Mouse (Mus musculus) stomach, embryonic 15.5 days (tissue): ENCODE measurements around the gene 1110008P14Rik. TPM values are rescaled to one million over a fixed set of nuclear protein-coding genes. Genes with fewer than 3 reads are reported as not detected.

ENCODE experiments used
- ATAC-seq: fragments of 200-750 bp; cut with Nextera tagmentation; 2 replicates; pipeline ENCODE4 v1.8.0; 2017; ENCODE audit warnings: low read depth, moderate number of reproducible peaks, moderate TSS enrichment; ENCODE audit not compliant: insufficient read depth, low FRiP score
- H3K27ac ChIP-seq: fragments of 300-500 bp; sonication (generic); 2 replicates; pipeline ENCODE4 v1.5.1; 2015; ENCODE audit warnings: mild to moderate bottlenecking, inconsistent platforms
- H3K27me3 ChIP-seq: fragments of 300-500 bp; sonication (generic); replicated peaks from 2 replicates; pipeline ENCODE4 v1.6.1; 2015; ENCODE audit warnings: inconsistent platforms
- H3K36me3 ChIP-seq: fragments of 300-500 bp; sonication (generic); 2 replicates; pipeline ENCODE4 v1.6.1; 2015; ENCODE audit warnings: inconsistent platforms
- H3K4me1 ChIP-seq: fragments of 300-500 bp; sonication (generic); 2 replicates; pipeline ENCODE4 v1.6.1; 2015; ENCODE audit warnings: inconsistent platforms
- H3K4me2 ChIP-seq: fragments of 300-500 bp; sonication (generic); 2 replicates; pipeline ENCODE4 v1.6.1; 2015; ENCODE audit warnings: mild to moderate bottlenecking, inconsistent platforms
- H3K4me3 ChIP-seq: fragments of 300-500 bp; sonication (generic); replicated peaks from 2 replicates; pipeline ENCODE4 v1.5.1; 2015; ENCODE audit warnings: inconsistent platforms
- H3K9ac ChIP-seq: fragments of 300-500 bp; sonication (generic); 2 replicates; pipeline ENCODE4 v1.6.1; 2015; ENCODE audit warnings: inconsistent platforms
- H3K9me3 ChIP-seq: fragments of 300-500 bp; sonication (generic); 2 replicates; pipeline ENCODE4 v1.6.1; 2016; ENCODE audit warnings: inconsistent platforms
- WGBS: fragments of 180-500 bp; shearing (Covaris S2); methylation state at CpG from one replicate; pipeline ENCODE4 v1.1.7; 2015; 5-methylcytosine and 5-hydroxymethylcytosine counted together
- polyA plus RNA-seq: library from polyadenylated mRNA; unstranded; fragments of >200 nt; fragmentation: Nextera tagmentation; extraction: Ambion mirVana; gene quantifications from 2 replicates; pipeline ENCODE4 v1.2.1, GENCODE M21; 2015

1110008P14Rik gene
- polyA plus RNA-seq, 1 experiment from 2014 or later, result 42.9 TPM

DNA sequence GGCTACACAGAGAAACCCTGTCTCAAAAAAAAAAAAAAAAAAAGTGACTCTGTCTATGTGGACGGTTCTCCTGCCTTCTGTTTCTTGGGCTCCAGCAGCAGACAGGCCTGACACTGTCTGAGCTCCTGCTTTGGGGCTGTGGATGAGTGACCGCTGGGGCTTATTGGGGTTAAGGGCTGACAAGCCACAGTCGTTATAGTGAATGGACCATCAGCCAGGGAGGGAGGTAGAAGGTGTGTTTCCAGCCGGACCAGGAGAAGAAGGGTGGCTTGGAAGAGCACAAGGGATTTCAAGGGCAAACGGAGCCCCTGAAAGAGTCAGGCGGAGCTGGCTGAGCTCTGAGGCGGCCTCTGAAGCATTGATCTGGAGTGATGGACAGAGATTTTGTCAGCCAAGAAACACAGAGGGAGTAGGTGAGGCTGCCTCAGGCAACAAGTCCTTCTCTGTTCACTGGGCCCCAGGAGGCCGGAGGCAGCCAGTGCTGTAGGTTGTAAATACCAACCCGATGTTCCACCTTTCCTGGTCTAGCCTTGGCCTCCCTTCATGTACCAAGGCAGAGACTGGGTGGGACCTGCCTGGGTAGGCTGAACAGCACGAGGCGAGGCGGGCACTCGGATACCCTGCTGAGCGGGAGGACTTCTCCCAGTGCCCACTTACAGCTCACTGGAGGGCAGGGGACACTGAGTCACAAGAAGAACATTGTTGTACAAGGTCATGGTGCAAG, 37.0 kb downstream of the 1110008P14Rik start:
- H3K9me3 ChIP-seq, result no peaks in the 10 kb centered on the region
- no peak for ATAC-seq

DNA sequence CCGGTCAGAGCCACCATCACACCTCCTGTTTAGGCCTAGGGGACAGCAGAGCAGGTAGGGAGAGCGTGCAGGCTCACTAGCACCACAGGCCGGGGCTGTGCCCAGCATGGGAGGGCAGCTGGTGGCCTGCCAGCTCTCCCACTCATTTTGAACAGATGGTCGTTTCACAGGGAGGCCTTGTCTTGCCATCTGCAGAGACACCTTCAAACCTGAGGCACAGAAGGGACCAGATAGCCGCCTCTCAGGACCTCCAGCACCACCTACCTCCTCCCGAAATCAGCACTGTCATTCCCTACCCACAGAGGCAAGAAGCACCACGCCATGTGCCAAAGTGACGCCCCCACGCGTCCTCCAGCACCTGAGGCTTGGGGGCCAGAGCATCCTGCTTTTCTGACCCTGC, 37.7 kb downstream of the 1110008P14Rik start:
- no peak for ATAC-seq
- 84% methylated on average over 10 of the region's 10 CpGs for WGBS
- Histone ChIP-seq H3K36me3 (no peaks in the 10 kb centered on the region), H3K9ac (no peak overlapping the region), H3K4me3 (no peak overlapping the region), H3K4me2 (no peak overlapping the region), H3K9me3 (no peaks in the 10 kb centered on the region), H3K4me1 (no peaks in the 10 kb centered on the region), H3K27me3 (no peaks in the 10 kb centered on the region), H3K27ac (no peak overlapping the region)

More for the DNA sequence above, 37.0 kb downstream of the 1110008P14Rik start:
- H3K4me2 ChIP-seq, result no peak overlapping the region
- no peaks in the 10 kb centered on the region for H3K4me1 ChIP-seq
- WGBS, result 73% methylated on average over 14 of the region's 14 CpGs
- H3K27me3 ChIP-seq, result 0 out of 2 replicates have a peak, but pooled peaks cover 2% of the 10 kb centered on the region
- H3K4me3 ChIP-seq, result no peak overlapping the region
- H3K27ac ChIP-seq, result no peak overlapping the region
- no peak overlapping the region for H3K9ac ChIP-seq
- no peaks in the 10 kb centered on the region for H3K36me3 ChIP-seq

DNA sequence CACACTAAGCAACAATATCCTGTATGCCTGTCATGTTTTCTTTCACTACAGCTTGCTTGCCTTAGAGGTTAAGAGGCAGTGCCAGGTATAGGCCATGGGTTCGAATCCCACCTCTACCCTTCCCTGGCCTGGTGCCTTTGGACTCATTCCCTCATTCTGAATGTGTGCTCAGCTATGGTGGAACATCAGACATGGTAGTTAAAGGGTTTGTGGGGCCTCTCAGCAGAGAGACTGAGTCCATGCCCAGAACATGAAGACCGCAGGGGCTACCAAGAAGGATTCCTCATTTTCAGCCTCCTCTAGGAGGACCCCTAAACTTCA, 38.4 kb downstream of the 1110008P14Rik start:
- 86% methylated on average over 2 of the region's 2 CpGs for WGBS
- H3K27ac ChIP-seq, result no peak overlapping the region
- no peak overlapping the region for H3K9ac ChIP-seq
- no peaks in the 10 kb centered on the region for H3K36me3 ChIP-seq
- H3K4me3 ChIP-seq, result no peak overlapping the region
- H3K27me3 ChIP-seq, result no peaks in the 10 kb centered on the region
- H3K4me2 ChIP-seq, result no peak overlapping the region
- no peak for ATAC-seq
- H3K9me3 ChIP-seq, result no peaks in the 10 kb centered on the region
- no peaks in the 10 kb centered on the region for H3K4me1 ChIP-seq

DNA sequence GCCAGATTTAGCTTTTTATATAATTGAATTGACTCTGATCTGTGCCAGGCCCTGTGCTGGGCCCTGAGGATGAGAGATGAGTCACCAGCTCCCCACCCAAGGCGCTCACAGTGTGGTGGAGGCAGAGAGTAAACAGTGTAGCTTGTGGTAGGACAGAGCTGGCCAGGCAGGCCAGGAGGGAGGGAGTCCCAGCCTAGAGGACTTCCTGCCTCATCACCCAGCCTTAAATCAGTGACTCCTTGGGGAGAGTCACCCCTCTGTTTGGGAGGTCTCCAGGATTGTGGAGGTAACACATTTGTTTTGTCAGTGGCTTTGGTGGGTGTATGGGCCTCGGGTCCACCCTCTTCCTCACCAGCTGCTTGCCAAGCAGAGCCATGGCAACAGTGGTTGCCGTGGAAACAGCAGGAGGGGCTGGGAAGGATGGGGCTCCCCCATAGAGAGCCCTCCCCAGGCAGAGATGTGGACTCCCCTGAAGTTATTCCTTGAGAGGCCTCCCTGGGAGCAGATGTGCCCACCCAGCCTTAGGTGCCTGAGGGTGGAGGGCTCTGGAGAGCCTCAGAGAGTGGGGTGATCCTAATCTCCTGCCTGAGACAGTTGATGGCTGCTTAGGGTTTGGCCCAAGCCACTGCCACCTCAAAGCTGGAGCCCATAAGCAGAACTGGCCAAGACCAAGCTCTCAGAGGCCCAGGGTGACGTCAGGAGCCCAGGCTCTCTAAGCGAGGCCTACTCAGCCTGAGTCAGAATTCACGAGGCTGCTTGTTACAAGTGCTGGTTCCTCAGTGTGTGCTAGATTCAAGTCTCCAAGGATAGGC, 39.0 kb downstream of the 1110008P14Rik start:
- H3K9me3 ChIP-seq, result no peaks in the 10 kb centered on the region
- 71% methylated on average over 6 of the region's 6 CpGs for WGBS
- no peak overlapping the region for H3K4me3 ChIP-seq
- no peaks in the 10 kb centered on the region for H3K36me3 ChIP-seq
- no peak overlapping the region for H3K27ac ChIP-seq
- no peaks in the 10 kb centered on the region for H3K4me1 ChIP-seq
- H3K4me2 ChIP-seq, result no peak overlapping the region
- H3K27me3 ChIP-seq, result no peaks in the 10 kb centered on the region
- peak; percentile 49; the same call in 1 of the 2 replicates for ATAC-seq
- no peak overlapping the region for H3K9ac ChIP-seq

DNA sequence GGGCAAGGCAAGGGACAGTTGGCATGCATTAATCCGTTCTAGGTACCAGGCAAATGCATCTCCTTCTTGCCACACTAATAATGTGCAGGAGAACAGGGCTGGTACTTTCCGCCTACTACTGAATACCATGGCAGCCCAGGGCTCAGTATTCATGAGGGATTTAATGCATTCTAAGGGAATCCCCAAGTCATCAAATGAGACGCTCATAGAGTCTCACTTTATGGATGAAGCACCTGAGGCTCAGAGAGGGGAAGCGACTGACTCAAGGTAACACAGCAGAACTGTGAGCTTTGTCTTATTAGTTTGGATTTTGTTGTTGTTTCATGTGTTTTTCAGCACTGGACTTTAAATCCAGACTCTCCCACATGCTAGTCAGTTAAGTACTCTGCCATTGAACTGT, 39.7 kb downstream of the 1110008P14Rik start:
- H3K9me3 ChIP-seq, result no peaks in the 10 kb centered on the region
- no peaks in the 10 kb centered on the region for H3K27me3 ChIP-seq
- no peak overlapping the region for H3K4me3 ChIP-seq
- WGBS, result 91% methylated on average over 4 of the region's 4 CpGs
- H3K36me3 ChIP-seq, result no peaks in the 10 kb centered on the region
- no peak for ATAC-seq
- H3K4me1 ChIP-seq, result no peaks in the 10 kb centered on the region
- no peak overlapping the region for H3K27ac ChIP-seq
- H3K4me2 ChIP-seq, result no peak overlapping the region
- H3K9ac ChIP-seq, result no peak overlapping the region

DNA sequence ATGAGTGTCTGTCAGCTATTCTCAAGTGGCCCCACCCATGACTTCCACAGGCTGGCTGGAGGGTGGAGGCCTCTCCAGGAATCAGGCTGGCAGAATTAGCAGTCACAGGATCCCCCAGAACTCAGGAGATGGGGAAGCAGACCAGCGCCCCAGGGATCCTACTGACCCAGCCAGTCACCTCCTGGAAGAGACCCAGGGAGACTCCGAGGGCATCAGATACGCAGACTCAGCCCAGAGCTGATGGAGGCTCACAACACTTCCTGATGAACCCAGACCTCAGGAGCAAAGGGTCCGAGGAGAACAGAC, 40.2 kb downstream of the 1110008P14Rik start:
- WGBS, result 84% methylated on average over 4 of the region's 4 CpGs
- ATAC-seq, result no peak
- H3K4me1 ChIP-seq, result no peaks in the 10 kb centered on the region

DNA sequence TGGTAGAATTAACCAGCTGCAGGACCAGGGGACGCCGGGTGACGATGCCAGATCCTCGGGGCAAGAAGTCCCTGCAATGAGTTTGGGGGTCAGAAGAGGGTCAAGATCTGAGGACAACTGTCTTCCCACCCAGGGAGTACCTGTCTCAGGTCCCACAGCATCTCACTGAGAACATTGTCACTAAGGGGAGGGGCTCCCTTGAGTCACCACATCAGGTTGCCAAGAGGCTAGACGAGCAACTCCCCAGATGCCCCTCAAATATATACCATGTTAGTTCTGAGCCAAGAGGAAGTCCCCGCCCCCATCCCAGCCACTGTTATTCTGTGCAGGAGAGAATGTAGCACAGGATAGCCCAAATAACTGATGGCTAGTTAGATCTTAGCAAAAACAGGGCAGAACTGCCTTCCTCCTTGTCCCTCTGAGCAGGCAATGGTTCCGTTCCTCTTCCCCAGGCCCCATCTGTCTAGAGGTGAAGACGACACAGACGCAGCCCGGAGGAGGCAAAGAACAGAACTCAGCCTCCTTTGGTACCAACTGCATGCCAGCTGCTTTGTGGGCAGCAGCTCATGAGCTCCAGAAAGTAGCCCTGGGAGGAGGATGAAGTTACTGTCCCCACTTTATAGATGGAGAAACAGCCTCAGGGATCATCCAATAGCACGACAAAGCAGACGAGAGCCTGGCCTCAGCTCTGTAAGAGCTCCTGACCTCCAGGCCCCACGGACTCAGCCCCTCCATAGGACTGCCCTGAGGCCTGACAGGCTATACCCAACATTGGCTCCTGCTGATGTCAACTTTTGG, 40.7 kb downstream of the 1110008P14Rik start:
- H3K27ac ChIP-seq, result no peak overlapping the region
- 81% methylated on average over 13 of the region's 13 CpGs for WGBS

More for the DNA sequence above, 40.2 kb downstream of the 1110008P14Rik start:
- no peak overlapping the region for H3K27ac ChIP-seq
- no peaks in the 10 kb centered on the region for H3K27me3 ChIP-seq
- H3K9me3 ChIP-seq, result no peaks in the 10 kb centered on the region
- no peak overlapping the region for H3K9ac ChIP-seq
- no peak overlapping the region for H3K4me3 ChIP-seq
- no peaks in the 10 kb centered on the region for H3K36me3 ChIP-seq
- H3K4me2 ChIP-seq, result no peak overlapping the region

DNA sequence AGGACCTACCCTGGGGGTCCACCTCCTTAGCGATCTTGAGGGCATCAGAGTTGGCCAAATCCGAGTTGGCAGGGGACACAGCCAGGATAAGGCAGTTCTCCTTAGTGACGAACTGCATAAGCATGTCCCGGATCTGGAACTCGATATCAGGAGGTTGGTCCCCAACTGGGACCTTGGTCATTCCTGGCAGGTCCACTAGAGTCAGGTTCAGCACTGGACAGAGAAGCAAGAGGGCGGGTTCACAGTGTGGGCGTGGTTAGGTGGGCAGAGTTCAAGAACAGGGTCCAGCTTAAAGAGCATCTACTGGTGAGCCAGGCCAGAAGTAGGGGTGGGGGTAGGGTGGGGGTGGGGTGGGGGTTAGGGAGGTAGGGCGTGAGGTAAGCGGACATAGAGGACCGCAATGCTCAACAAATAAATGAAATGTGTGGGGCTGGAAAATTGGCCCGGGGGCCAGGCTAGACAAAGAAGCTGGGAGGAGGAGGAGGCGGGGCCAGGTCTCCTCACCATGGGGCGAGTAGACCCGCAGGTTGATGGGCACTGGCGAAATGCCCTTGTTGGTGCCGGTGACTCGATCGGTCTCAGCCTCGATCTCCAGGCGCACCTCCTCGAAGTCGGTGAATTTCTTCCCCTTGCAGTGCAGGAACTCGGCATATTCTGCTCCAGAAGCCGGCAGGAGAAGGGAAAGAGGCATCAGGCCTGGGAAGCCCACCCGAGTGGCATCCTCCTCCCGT, 41.7 kb downstream of the 1110008P14Rik start:
- Histone ChIP-seq H3K4me3 (no peak overlapping the region), H3K27me3 (no peaks in the 10 kb centered on the region; the same call in 1 of the 2 replicates), H3K4me1 (0 out of 2 replicates have a peak, but pooled peaks cover 2% of the 10 kb centered on the region), H3K9me3 (no peaks in the 10 kb centered on the region), H3K27ac (no peak overlapping the region), H3K9ac (no peak overlapping the region), H3K36me3 (no peaks in the 10 kb centered on the region), H3K4me2 (no peak overlapping the region)
- 46% methylated on average over 26 of the region's 26 CpGs for WGBS
- no peak for ATAC-seq

More for the DNA sequence above, 40.7 kb downstream of the 1110008P14Rik start:
- no peak overlapping the region for H3K4me3 ChIP-seq
- no peak for ATAC-seq
- H3K36me3 ChIP-seq, result no peaks in the 10 kb centered on the region
- H3K4me1 ChIP-seq, result no peaks in the 10 kb centered on the region
- no peaks in the 10 kb centered on the region for H3K27me3 ChIP-seq
- H3K9me3 ChIP-seq, result no peaks in the 10 kb centered on the region
- no peak overlapping the region for H3K9ac ChIP-seq
- H3K4me2 ChIP-seq, result no peak overlapping the region

DNA sequence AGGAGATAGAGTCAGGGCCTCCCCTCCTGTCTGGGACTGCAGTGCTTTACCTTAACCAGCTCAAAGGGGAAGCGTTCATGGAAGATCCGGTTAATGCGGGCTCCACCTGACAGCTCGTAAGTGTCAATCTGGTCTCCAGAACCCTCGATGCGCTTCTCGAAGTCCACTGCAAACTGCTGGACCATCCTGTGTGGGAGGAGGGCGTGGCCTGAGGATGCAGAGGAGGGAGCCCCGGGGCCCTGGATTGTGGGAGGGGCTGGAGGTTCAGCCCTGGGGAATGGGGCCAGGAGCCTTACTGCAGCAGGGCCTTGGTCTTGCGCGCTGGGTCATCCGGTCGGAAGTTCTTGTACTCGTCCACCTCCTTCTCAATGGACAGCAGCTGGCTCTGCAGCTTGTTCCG, 45.9 kb downstream of the 1110008P14Rik start:
- ATAC-seq, result no peak

DNA sequence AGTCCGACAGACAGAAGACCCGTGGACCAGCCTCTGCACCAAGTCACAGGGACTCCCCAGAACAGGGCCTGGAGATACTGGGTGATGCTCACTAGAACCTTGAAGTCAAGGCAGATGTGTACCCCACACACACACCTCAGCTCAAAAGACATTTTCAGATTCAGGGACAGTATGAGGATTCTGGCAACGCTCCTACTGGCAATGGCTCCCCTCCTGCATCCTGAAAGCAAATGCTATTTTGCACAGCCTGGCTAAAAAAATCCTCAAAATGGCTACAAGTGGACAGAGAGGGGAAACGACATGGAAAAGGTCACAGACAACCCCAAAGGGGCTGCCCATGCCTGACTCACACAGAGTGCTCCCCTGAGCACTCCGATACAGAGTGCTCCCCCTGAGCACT, 49.6 kb downstream of the 1110008P14Rik start:
- no peak overlapping the region for H3K27ac ChIP-seq
- H3K27me3 ChIP-seq, result no peaks in the 10 kb centered on the region; the same call in 1 of the 2 replicates
- no peak for ATAC-seq
- no peak overlapping the region for H3K9ac ChIP-seq
- H3K4me2 ChIP-seq, result no peak overlapping the region
- WGBS, result 89% methylated on average over 5 of the region's 5 CpGs
- H3K4me3 ChIP-seq, result no peak overlapping the region
- no peaks in the 10 kb centered on the region for H3K36me3 ChIP-seq
- no peaks in the 10 kb centered on the region for H3K9me3 ChIP-seq
- H3K4me1 ChIP-seq, result 0 out of 2 replicates have a peak, but pooled peaks cover 5% of the 10 kb centered on the region

More for the DNA sequence above, 45.9 kb downstream of the 1110008P14Rik start:
- no peak overlapping the region for H3K27ac ChIP-seq
- WGBS, result 52% methylated on average over 15 of the region's 15 CpGs
- H3K4me1 ChIP-seq, result 0 out of 2 replicates have a peak, but pooled peaks cover 2% of the 10 kb centered on the region
- no peaks in the 10 kb centered on the region for H3K36me3 ChIP-seq
- no peak overlapping the region for H3K4me2 ChIP-seq
- H3K27me3 ChIP-seq, result no peaks in the 10 kb centered on the region; the same call in 1 of the 2 replicates
- H3K9ac ChIP-seq, result no peak overlapping the region
- H3K9me3 ChIP-seq, result no peaks in the 10 kb centered on the region
- H3K4me3 ChIP-seq, result no peak overlapping the region

DNA sequence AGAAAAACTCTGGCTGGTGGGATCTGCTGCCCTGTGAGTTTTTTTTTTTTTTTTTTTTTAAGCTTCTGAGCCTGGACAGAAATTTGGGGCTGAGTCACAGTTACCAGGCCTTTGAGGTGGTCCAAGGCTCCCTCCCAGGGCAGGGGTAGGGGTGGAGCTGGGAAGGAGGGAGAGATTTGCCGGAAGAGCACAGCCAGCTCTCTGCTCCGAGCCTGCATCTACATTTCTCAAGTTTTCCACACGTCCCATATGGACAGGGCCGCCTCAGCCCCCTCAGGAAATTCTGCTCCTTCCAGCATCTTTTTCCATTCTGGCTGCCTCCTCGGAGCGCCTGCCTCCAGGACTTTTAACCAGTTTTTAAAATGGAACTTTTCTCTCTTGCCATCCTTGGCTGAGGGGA, 52.2 kb downstream of the 1110008P14Rik start:
- H3K9ac ChIP-seq, result no peak overlapping the region
- no peaks in the 10 kb centered on the region for H3K27me3 ChIP-seq
- WGBS, result 34% methylated on average over 6 of the region's 6 CpGs
- H3K36me3 ChIP-seq, result no peaks in the 10 kb centered on the region
- no peak overlapping the region for H3K4me2 ChIP-seq
- no peaks in the 10 kb centered on the region for H3K9me3 ChIP-seq
- 0 out of 2 replicates have a peak, but pooled peaks cover 2% of the 10 kb centered on the region for H3K4me1 ChIP-seq
- no peak overlapping the region for H3K4me3 ChIP-seq
- no peak for ATAC-seq
- H3K27ac ChIP-seq, result peak overlapping the region; percentile 74
